Mouse (Mus musculus) cortical plate, adult 2 months (tissue): ENCODE data around the gene Man2a1.

Experiments used
- CTCF ChIP-seq: fragments of 200-500 bp; IDR thresholded peaks from 2 replicates; pipeline ENCODE4 v1.5.1; 2011; ENCODE audit warnings: mild to moderate bottlenecking, control low read depth, low read length; ENCODE audit not compliant: insufficient read depth; ENCODE audit errors: extremely low read depth
- POLR2A ChIP-seq: fragments of 200-500 bp; IDR thresholded peaks from 2 replicates; pipeline ENCODE4 v1.6.1; 2011; ENCODE audit warnings: mild to moderate bottlenecking, low read length, control low read depth; ENCODE audit not compliant: insufficient read depth; ENCODE audit errors: extremely low read depth

DNA sequence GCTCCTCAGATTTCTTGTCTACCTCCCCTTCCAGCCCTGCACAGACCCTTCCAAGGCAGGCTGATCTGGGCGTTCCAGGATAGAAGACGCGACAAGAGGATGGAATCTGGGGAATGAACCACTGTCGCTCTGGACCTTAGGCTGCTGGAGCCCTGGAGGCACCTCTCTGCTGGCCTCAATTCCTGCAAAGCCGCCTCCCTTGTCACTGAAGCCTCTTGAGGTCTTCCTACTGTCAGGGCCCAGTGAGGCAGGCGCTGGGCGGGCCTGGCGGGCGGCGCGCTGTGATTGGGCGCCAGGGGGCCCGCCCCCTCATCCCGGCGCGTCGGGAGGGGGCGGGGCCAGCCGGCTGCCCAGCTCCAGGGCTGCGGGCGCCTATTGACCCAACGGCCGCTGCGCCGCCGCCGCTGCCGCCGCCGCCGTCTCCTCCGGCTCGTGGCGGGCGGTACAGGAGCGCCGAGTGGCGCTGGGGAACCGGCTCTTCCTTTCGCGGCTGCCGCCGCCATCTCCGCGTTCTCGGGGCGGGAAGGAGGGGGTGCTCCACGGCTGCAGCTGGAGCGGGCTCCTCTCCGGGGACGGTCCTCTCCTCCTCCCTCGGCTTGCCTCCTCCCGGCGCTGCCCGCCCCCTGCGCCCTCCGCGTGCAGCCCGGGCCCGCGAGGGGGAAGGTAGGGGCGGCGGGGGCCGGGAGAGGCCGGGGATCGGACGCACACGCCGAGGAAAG lies at the start of gene Man2a1:
- TF ChIP-seq CTCF (no peak), POLR2A (peak; percentile 84)
